Mouse (Mus musculus): Measurements from ENCODE around the gene Hid1. TPM values are rescaled to one million over a fixed set of nuclear protein-coding genes. Genes with fewer than 3 reads are reported as not detected.

Gene Hid1
- 75.8 TPM for polyA plus RNA-seq (2015; fragmentation: Illumina TruSeq; extraction: RNeasy Lipid Tissue Mini Kit (QIAGEN cat#74804); ENCODE audit: low read depth, low replicate concordance)

DNA sequence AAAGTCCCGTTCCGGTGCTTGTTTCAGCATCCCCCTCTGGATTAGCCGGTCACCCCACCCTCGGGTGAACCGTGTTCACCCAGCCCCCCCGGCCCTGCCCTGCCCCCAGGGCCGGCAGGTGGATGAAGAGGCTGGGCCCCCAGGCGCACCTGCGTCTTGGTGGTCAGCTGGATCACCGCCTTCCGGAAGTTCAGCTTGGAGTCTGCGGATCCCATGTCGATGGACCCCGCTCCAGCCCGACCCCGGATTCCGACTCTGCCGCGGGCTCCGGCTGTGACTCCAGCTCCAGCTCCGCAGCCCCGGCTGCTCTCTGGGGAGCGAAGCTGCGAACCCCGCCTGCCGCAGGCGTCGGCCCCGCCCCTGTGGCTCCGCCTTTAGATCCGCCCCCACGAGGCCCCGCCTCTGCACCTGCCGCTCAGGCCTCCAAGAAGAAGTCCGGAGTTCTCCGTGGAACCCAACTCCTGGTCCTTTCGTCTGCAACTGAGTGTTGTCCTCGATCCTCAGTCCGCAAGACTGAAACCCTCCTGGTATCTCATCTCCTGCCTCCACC lies at the start of gene Hid1:
Gene Hid1 (minus strand): TSS at position 362 of the 550 bp plus-strand sequence.

DNA sequence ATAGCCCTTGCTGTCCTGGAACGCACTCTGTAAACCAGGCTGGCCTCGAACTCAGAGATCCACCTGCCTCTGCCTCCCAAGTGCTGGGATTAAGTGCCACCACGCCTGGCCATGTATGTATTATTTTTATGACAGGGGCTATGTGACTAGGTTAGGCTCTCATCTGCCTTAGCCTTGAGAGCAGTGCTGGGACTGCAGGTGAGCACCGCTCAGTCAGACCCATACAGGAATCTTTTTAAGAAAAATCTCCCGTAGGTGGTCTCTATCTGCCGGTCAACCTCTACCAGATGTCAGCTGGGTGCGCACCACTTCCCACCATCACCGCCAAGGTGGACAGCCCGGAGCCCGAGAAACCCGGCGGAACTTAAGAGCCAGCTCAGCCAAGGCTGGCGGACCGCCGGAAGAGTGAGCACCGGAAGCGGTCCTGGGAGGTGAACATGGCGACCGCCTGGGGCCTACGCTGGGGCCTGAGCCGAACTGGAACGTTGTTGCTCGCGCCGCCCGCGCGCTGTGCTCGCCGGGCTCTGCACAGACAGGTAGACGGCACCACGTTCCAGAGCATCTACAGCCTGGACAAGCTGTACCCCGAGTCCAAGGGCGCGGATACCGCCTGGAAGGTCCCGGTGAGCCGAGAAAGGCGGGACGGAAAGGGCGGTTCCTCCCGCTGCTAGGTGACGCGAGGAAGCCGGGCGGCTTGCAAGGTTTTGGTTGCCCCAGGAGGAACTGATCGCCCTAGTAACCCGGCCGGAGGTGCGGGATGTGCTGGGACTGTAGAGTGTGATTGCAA lies 36.0 kb upstream of the Hid1 start, which contains the start of gene Mrpl58:
Gene Mrpl58 (plus strand): TSS at position 415 of the 787 bp plus-strand sequence.

DNA sequence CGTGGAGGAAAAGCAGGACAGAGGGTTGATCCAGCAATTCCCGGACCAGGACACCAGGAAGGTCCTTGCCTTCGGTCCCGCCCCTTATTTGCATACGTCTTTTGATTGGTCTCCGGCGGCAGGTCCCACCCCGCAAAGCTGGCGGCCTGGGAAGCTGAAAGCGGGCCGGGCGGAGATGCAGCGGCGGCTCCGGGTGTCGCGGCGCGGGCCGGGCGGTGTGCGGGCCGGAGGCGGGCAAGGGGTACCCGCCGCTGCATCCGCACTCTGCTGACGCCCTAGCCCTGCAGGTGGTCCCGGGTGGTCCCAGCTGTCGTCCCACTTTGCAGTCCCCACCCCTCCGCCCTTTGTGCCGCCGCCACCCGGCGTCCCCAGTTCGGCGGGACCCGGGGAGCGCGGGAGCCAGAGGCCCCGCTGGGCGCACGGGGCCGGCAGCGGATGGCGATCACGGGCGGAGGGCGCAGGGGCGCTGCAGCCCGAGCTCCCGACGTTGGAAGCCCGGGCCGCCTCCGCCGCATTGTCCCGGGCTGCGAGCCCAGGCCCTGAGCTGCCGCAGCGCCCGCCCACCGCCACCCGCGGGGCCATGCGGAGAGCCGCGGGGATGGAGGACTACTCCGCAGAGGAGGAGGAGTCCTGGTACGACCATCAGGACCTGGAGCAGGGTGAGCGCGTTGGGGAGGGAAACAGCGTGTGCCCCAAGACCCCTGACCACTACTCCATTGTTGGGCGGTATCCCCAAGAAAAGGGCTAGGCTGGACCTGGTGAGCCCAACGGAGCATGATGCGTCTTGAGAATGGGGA lies 14.4 kb upstream of the Hid1 start, which contains the start of gene Cdr2l:
Gene Cdr2l (plus strand): TSS at position 174 of the 797 bp plus-strand sequence.

DNA sequence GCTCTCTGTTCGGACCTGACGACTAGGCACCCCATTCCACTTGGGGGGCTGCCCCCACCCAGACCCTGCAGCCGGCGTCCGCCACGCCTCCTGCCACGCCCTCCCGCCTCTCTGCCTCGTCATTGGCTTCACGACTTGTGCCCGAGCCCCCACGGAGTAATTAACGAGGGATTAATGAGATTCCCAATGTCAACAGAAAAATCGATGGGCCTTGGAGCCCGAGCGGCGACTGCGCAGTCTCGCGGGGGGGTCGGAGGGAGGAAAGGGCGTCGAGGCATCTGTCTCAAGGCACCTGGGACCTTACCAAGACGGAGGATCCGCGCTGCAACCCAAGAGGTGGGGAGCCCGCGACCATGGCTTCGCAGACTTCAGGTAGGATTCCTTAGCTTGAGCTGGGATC lies 33.0 kb downstream of the Hid1 start, which contains the start of gene Otop3:
Gene Otop3 (plus strand): TSS at position 201 of the 400 bp plus-strand sequence.

DNA sequence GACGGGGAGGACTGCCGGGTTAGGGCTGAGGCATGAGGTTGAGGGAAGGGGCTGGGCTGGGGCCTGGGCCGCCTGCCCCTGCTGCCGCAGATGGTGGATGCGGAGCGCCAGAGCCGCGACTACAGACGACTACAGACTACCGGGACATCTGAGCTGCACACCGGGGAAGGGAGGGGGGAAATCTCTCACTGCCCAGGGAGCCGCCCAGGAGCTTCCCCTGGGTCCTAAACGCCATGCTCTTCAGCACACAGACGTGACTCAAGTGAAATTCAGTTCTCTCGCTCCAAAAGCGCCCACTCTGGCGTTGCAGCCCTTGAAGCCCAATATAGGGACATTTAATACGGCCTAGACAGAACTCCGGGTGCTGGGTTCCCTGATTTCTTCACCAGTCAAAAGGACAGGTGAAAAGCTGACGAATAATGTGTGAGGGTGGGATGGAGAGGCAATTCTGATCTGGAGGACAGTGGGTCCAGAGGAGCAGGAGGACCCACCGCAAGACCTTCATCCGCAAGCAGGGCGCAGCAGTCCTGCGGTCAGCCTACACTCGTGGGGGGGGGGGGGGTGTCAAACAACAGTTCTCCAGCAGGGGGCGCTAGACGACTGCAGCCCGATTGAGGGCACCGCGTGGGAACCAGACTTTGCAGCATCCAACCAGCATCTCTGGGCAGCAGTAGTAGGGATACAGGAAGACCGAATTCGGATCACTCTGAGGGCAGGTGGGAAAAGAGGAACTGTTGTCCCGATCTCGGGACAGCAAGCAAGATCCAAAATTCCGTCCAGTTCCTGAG lies 45.5 kb downstream of the Hid1 start, which contains the start of gene Ush1g:
Gene Ush1g (minus strand): TSS at position 136 of the 788 bp plus-strand sequence.

DNA sequence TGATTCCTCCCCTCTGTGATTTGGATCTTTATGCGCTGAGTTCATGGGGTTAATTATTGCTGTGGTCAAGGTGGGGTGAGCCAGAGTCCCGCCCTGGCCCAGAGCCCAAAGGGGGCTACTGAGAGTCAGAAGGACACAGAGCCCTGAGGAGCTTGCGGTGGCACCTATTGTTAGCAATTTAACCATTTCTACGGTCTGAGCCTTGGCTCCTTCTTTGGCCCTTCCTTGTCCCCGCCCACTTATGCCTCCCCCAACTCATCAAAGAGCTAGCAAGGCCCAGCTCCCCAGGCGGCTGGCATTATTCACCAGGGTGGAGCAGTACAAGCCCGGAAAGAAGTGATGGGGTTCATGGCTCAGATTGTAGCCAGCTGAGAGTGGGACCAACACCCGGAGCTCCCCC lies 60.7 kb downstream of the Hid1 start, which contains the start of gene Otop2:
Gene Otop2 (plus strand): TSS at position 301 of the 400 bp plus-strand sequence.

Other genes starting within 250 kb of the Hid1 start
- not detected for gene Cd300lf, start 233.8 kb downstream of the Hid1 start, polyA plus RNA-seq (2015; fragmentation: Illumina TruSeq; extraction: RNeasy Lipid Tissue Mini Kit (QIAGEN cat#74804); ENCODE audit: low read depth, low replicate concordance)
- gene Slc9a3r1, start 204.4 kb downstream of the Hid1 start, polyA plus RNA-seq (2015; fragmentation: Illumina TruSeq; extraction: RNeasy Lipid Tissue Mini Kit (QIAGEN cat#74804); ENCODE audit: low read depth, low replicate concordance): 53.0 TPM
- gene Tmem104, start 180.3 kb downstream of the Hid1 start, polyA plus RNA-seq (2015; fragmentation: Illumina TruSeq; extraction: RNeasy Lipid Tissue Mini Kit (QIAGEN cat#74804); ENCODE audit: low read depth, low replicate concordance): 8.2 TPM
- 35.8 TPM for gene Nat9, start 179.9 kb downstream of the Hid1 start, polyA plus RNA-seq (2015; fragmentation: Illumina TruSeq; extraction: RNeasy Lipid Tissue Mini Kit (QIAGEN cat#74804); ENCODE audit: low read depth, low replicate concordance)
- gene Grin2c, start 100.5 kb downstream of the Hid1 start, polyA plus RNA-seq (2015; fragmentation: Illumina TruSeq; extraction: RNeasy Lipid Tissue Mini Kit (QIAGEN cat#74804); ENCODE audit: low read depth, low replicate concordance): 23.0 TPM
- 20.1 TPM for gene Fdxr, start 90.7 kb downstream of the Hid1 start, polyA plus RNA-seq (2015; fragmentation: Illumina TruSeq; extraction: RNeasy Lipid Tissue Mini Kit (QIAGEN cat#74804); ENCODE audit: low read depth, low replicate concordance)
- 19.8 TPM for gene Fads6, start 70.1 kb downstream of the Hid1 start, polyA plus RNA-seq (2015; fragmentation: Illumina TruSeq; extraction: RNeasy Lipid Tissue Mini Kit (QIAGEN cat#74804); ENCODE audit: low read depth, low replicate concordance)
- 0.85 TPM for gene Otop2, start 60.6 kb downstream of the Hid1 start, polyA plus RNA-seq (2015; fragmentation: Illumina TruSeq; extraction: RNeasy Lipid Tissue Mini Kit (QIAGEN cat#74804); ENCODE audit: low read depth, low replicate concordance)
- gene Ush1g, start 45.7 kb downstream of the Hid1 start, polyA plus RNA-seq (2015; fragmentation: Illumina TruSeq; extraction: RNeasy Lipid Tissue Mini Kit (QIAGEN cat#74804); ENCODE audit: low read depth, low replicate concordance): 0.39 TPM
- not detected for gene Otop3, start 33.0 kb downstream of the Hid1 start, polyA plus RNA-seq (2015; fragmentation: Illumina TruSeq; extraction: RNeasy Lipid Tissue Mini Kit (QIAGEN cat#74804); ENCODE audit: low read depth, low replicate concordance)
- 13.6 TPM for gene Cdr2l, start 14.2 kb upstream of the Hid1 start, polyA plus RNA-seq (2015; fragmentation: Illumina TruSeq; extraction: RNeasy Lipid Tissue Mini Kit (QIAGEN cat#74804); ENCODE audit: low read depth, low replicate concordance)
- gene Mrpl58, start 36.0 kb upstream of the Hid1 start, polyA plus RNA-seq (2015; fragmentation: Illumina TruSeq; extraction: RNeasy Lipid Tissue Mini Kit (QIAGEN cat#74804); ENCODE audit: low read depth, low replicate concordance): 127 TPM
- gene Atp5h, start 52.2 kb upstream of the Hid1 start, polyA plus RNA-seq (2015; fragmentation: Illumina TruSeq; extraction: RNeasy Lipid Tissue Mini Kit (QIAGEN cat#74804); ENCODE audit: low read depth, low replicate concordance): 1,061 TPM
- gene Kctd2, start 52.4 kb upstream of the Hid1 start, polyA plus RNA-seq (2015; fragmentation: Illumina TruSeq; extraction: RNeasy Lipid Tissue Mini Kit (QIAGEN cat#74804); ENCODE audit: low read depth, low replicate concordance): 73.5 TPM
- not detected for gene Trim80, start 72.8 kb upstream of the Hid1 start, polyA plus RNA-seq (2015; fragmentation: Illumina TruSeq; extraction: RNeasy Lipid Tissue Mini Kit (QIAGEN cat#74804); ENCODE audit: low read depth, low replicate concordance)
- gene Slc16a5, start 94.7 kb upstream of the Hid1 start, polyA plus RNA-seq (2015; fragmentation: Illumina TruSeq; extraction: RNeasy Lipid Tissue Mini Kit (QIAGEN cat#74804); ENCODE audit: low read depth, low replicate concordance): not detected
- 9.9 TPM for gene Armc7, start 107.9 kb upstream of the Hid1 start, polyA plus RNA-seq (2015; fragmentation: Illumina TruSeq; extraction: RNeasy Lipid Tissue Mini Kit (QIAGEN cat#74804); ENCODE audit: low read depth, low replicate concordance)
- 93.6 TPM for gene Nt5c, start 124.1 kb upstream of the Hid1 start, polyA plus RNA-seq (2015; fragmentation: Illumina TruSeq; extraction: RNeasy Lipid Tissue Mini Kit (QIAGEN cat#74804); ENCODE audit: low read depth, low replicate concordance)
- 108 TPM for gene Jpt1, start 146.6 kb upstream of the Hid1 start, polyA plus RNA-seq (2015; fragmentation: Illumina TruSeq; extraction: RNeasy Lipid Tissue Mini Kit (QIAGEN cat#74804); ENCODE audit: low read depth, low replicate concordance)
- gene Sumo2, start 168.5 kb upstream of the Hid1 start, polyA plus RNA-seq (2015; fragmentation: Illumina TruSeq; extraction: RNeasy Lipid Tissue Mini Kit (QIAGEN cat#74804); ENCODE audit: low read depth, low replicate concordance): 430 TPM
- 49.1 TPM for gene Nup85, start 196.7 kb upstream of the Hid1 start, polyA plus RNA-seq (2015; fragmentation: Illumina TruSeq; extraction: RNeasy Lipid Tissue Mini Kit (QIAGEN cat#74804); ENCODE audit: low read depth, low replicate concordance)
- 69.8 TPM for gene Mrps7, start 236.2 kb upstream of the Hid1 start, polyA plus RNA-seq (2015; fragmentation: Illumina TruSeq; extraction: RNeasy Lipid Tissue Mini Kit (QIAGEN cat#74804); ENCODE audit: low read depth, low replicate concordance)
- gene Gga3, start 236.3 kb upstream of the Hid1 start, polyA plus RNA-seq (2015; fragmentation: Illumina TruSeq; extraction: RNeasy Lipid Tissue Mini Kit (QIAGEN cat#74804); ENCODE audit: low read depth, low replicate concordance): 44.8 TPM
- 27.5 TPM for gene Mif4gd, start 245.2 kb upstream of the Hid1 start, polyA plus RNA-seq (2015; fragmentation: Illumina TruSeq; extraction: RNeasy Lipid Tissue Mini Kit (QIAGEN cat#74804); ENCODE audit: low read depth, low replicate concordance)

Data from brain, adult 10 weeks (tissue).